Mouse (Mus musculus): Measurements from ENCODE around the gene Pou4f2.

Gene Pou4f2

GRCm38 (mm10) chr8:78436071-78436651, at the start of gene Pou4f2:
Pou4f2 (minus strand) TSS chr8:78436645.
- DNase-seq (ENCODE audit: low read depth, low spot score), result no peak

DNA sequence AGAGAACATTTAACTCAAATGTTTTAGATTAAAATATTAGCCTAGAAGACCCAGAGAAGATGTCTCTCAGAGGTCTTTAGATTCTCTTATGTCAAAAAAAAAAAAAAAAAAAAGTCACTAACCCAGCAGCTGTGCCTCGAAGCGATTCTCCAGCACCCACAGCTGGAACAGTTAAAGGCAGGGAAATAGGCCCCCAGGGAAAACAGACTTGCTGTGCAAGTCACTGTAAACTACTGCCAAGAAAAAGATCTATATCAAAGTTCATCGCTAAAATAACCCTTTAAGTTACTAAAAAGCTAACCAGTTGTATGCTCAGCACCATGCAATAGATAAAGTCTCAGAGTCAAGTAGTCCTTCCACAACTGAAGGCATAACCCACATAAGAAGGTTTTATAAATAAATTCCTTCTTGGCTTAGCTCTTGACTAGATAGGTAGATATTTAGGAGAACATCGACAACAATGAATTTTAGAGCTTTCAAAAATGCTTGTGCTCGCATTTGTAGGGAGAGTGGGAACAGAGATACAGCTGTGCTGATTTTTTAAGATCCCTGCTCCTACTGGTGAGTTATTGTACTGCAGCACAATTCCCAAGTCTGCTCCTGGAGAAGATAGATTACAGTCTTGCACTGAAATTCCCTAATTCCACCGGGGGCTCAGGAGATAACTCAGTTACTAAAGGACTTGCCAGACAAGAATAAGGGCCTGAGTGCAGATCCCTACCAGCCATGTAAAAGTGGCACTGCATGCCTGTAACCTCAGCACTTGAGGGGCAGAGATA, 40.8 kb upstream of the Pou4f2 start:
- no peak for DNase-seq (ENCODE audit: low read depth, low spot score)

DNA sequence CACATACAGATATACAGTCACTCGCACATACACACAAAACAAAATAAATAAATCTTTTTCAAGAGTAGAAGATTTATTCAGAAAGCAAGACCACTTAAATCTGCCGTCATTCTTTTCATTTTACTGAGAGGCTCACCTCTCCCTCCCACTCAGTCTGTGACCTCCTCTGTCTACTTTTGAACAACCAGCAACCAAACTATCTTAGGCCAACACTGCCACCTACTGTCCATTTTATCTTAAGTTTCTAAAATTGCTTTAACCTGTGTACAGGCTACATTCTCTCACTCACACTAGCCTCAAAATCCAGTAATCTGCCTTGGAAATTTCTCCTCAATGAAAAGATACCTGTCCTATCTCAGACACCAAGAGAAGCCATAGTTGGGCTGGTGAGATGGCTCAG, 31.4 kb upstream of the Pou4f2 start:
- no peak for DNase-seq (ENCODE audit: low read depth, low spot score)

DNA sequence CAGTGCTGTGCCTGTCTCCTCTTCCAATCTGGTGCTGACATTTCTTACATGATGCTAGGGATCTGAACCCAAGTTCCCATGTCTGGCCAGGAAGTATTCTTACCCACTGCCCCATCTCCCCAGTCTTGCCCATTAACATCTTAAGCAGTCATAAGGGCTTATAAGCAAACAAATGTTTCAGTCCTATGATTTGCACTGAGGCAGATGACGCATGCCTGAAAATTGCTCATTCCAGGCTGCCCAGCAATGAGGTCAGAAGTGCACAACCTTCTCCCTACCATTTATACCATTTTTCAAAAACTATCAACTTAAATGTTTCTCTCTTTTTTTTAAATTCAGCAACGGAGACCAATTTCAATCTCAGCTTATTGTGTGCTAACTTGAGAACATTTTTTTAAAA, 27.5 kb upstream of the Pou4f2 start:
- no peak for DNase-seq (ENCODE audit: low read depth, low spot score)

- no peak for DNase-seq (ENCODE audit: low read depth, low spot score)
These were observed 20.0 kb upstream of the Pou4f2 start for GRCm38 (mm10) chr8:78456441-78456840.

GRCm38 (mm10) chr8:78442781-78443180, 6.3 kb upstream of the Pou4f2 start:
- no peak for DNase-seq (ENCODE audit: low read depth, low spot score)

GRCm38 (mm10) chr8:78438121-78438520, 1.7 kb upstream of the Pou4f2 start:
- DNase-seq (ENCODE audit: low read depth, low spot score), result no peak

- DNase-seq (ENCODE audit: low read depth, low spot score), result no peak
These were observed 948 bp upstream of the Pou4f2 start for GRCm38 (mm10) chr8:78437140-78438045.

DNA sequence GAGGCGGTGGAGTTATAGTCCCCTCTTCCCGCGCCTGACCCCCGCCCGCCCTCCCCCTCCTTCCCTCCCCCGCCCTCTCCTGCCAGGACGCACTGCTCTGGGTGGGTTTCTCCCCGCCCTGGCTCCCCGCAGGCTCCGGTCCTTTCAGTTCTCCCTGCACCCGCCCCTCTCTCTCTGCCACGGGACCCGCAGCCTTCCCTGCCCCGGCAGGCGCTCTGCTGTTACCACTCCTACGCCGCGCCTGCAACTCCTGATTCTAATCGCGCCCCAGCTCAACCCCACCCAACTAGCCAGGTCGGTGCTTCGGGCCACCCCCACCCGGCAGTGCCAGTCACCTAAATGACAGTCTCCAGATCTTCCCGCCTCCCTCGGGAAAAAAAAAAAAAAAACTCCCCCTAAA, 216 bp upstream of the Pou4f2 start:
- no peak for DNase-seq (ENCODE audit: low read depth, low spot score)

DNA sequence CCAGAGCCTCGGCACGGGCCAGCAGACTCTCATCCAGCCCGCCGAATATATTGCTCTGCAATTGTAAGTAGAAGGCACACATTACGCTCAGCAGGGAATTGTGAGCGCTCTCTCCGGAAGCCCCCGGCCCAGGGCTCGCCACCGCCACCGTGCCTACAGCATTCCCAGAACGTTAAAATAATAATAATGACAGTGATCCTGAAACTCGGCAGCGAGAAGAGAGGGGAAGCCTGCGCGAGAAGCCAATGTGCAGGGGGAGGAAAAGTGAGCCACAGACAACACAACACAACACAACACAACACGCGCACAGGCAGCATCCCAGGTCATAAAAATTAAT, 853 bp downstream of the Pou4f2 start:
- no peak for DNase-seq (ENCODE audit: low read depth, low spot score)

DNA sequence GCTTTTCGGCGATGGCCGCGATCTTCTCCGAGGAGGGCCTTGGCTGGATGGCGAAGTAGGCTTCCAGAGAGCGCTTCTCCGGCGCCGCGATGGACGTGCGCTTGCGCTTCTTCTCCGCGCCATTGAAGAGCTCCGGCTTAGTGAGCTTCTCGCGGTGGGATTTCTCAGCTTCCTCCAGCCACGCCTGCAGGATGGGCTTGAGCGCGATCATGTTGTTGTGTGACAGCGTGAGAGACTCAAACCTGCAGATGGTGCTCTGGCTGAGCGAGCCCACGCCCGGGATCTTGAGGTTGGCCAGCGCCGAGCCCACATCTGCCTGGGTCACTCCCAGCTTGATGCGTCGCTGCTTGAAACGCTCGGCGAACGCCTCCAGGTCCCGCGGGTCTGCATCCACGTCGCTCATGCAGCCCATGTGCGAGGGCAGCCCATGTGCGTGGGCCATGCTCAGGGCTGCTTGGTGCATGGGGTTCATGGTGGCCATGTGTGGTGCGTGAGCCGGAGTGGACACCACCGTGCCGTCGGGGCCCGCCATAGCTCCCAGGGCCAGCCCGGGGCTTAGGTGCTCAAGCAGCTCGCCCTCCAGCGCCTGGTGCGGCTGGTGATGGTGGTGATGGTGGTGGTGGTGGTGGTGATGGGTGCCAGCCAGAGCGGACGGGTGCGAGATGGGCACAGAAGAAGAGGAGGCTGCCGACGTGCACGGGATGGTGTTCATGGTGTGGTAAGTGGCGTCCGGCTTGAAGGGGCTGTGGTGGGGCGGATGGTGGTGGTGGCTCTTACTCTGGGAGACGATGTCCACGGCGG, 1.4 kb downstream of the Pou4f2 start:
- DNase-seq (ENCODE audit: low read depth, low spot score), result no peak

GRCm38 (mm10) chr8:78434340-78434739, 2.1 kb downstream of the Pou4f2 start:
- DNase-seq (ENCODE audit: low read depth, low spot score), result no peak

- no peak for DNase-seq (ENCODE audit: low read depth, low spot score)
These were observed 3.1 kb downstream of the Pou4f2 start for GRCm38 (mm10) chr8:78433318-78433717.

DNA sequence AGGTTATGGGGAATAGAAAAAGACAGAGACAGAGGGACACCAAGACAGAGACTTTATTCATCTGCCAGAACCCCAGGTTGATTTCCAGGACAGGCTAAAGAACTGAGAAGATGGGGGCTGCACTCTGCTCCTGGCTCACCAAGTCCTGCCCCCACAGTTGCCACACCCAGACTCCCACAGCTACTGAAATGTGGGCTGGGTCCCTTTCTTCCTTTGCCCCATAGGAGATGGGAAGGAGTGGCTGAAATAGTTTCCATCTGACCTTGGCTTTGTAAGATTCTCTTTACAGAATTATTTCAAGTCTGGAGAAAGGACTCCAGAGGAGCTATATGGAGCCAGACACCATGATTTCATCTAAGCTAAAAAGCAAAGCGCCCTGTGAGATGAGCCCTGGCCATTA, 4.0 kb downstream of the Pou4f2 start:
- DNase-seq (ENCODE audit: low read depth, low spot score), result no peak

DNA sequence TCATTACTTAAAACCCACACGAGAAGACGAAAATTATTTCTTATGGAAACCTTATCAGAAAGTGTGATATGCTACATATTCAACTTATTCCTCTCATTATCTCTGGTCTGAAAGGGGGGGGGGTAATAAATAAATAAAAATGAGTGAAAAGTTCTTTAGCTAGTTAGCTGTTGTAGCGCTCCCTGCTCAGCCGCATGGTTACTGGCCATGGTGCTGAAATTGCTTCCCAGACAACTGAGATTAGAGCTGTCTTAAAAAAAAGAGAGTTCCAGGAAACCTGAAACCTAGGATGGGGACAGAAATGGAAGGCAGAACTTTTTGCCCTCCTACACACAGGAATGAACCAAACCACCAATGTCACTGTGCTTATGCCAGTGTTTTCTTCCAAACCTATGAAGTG, 5.1 kb downstream of the Pou4f2 start:
- DNase-seq (ENCODE audit: low read depth, low spot score), result no peak

DNA sequence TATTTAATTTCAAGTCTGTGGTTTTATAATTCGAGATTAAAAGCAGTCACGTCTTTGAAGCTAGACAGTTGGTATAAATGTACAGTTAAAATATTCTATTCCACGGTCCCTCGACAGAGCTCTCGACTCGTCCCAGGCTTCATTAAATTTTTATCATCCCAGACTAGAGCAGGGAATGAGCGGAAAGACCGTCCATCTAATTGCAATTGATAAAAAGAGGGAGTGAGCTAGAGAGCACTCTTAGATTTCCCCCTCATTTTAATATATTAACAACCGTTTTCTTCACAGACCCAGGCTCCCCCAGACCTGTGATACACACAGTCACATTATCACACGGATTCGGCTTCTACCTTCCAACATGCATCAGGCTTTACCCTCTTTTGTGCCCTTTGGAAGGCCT, 8.3 kb downstream of the Pou4f2 start:
- no peak for DNase-seq (ENCODE audit: low read depth, low spot score)

DNA sequence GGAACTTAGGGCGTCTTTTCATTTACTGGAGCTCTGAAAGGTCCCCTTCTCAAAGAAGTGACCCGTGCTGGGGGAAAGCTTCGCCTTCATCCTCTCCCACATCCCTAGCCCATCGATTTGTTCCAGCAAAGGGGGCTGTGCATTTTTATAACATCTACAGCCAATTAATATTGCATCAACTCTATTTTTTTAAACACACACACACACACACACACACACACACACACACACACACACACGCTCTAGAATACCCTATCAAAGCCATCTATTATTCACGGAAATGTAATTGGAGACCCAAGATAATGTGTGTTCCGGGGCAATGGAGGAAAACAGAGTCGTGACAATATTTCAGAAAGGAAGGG, 8.7 kb downstream of the Pou4f2 start:
- DNase-seq (ENCODE audit: low read depth, low spot score), result no peak

DNA sequence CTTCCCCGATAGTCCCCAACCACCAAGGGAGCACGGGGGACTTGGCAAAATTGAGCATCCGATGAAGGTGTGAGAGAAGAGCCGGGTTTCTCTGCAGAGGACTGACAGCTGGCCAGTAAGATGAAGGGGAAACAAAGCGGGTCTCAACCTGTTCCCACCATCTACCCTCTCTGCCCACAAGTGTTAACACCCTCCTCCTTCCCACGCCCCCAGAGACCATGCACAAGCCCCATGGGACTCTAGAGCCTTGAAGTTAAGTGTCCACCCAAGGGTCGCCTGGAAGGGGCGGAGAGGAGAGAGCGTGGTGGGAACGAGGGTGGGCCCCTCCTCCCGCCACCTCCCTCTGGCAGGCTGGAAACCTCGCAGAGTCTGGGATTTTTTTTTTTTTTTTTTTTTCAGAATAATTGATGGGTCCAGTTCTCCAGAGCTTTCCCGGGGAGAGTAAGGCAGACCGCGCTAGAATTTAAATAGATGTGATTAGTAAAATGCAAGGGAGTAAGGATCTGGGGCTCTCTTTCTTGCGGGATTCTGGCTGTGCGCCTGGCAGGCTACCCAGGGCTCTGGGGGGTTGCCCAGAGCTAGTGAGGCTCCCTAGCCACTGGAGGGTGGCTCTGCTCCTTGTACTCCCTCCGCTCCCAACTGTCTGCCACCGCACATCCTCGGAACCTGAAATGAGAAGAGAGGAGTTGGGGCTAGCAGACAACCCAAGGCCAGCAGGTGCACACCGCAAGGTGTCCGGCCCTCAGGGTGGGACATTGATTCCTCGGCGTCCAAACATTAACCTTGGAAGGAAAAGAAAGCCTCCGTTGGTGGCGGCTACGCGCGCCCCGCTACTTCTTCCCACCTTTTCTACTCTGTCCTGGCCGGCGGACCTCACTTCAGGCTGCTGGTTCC, 9.3 kb downstream of the Pou4f2 start:
- no peak for DNase-seq (ENCODE audit: low read depth, low spot score)

- no peak for DNase-seq (ENCODE audit: low read depth, low spot score)
These were observed 10.0 kb downstream of the Pou4f2 start for GRCm38 (mm10) chr8:78426455-78426854.

GRCm38 (mm10) chr8:78423937-78424336, 12.5 kb downstream of the Pou4f2 start:
- no peak for DNase-seq (ENCODE audit: low read depth, low spot score)

DNA sequence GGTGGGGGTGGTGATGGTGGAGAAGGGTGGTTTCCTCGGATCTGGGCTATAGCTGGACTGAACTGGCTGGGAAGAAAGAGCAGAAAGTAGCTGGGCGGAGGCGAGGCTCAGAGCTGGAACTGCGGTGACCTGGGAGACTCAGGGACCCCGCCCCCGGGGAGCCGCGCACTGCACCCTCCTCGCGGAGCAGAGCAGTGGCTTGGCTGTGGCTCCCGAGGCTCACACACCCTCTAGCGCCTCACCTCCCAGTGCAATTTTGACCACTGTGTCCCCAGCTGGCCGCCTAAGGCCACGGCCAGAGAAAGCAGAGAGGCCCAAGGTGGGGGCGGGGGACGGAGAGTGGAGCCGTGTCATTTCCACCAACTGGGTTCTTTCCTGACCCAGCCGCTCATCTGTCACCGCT, 16.3 kb downstream of the Pou4f2 start:
- DNase-seq (ENCODE audit: low read depth, low spot score), result no peak
